Mouse (Mus musculus) C2C12 (cell line): ENCODE data around the gene Gm21972. TPM values are rescaled to one million over a fixed set of nuclear protein-coding genes. Genes with fewer than 3 reads are reported as not detected.

ENCODE experiments used
- H3K27me3 ChIP-seq: one replicate; pipeline ENCODE4 v1.6.1; 2011; ENCODE audit not compliant: control insufficient read depth, insufficient read depth, insufficient read length
- H3K36me3 ChIP-seq: one replicate; pipeline ENCODE4 v1.6.1; 2011; ENCODE audit not compliant: control insufficient read depth, insufficient read depth
- H3K4me3 ChIP-seq: one replicate; pipeline ENCODE4 v1.5.1; 2011; ENCODE audit warnings: mild to moderate bottlenecking, control low read depth; ENCODE audit not compliant: poor library complexity, insufficient read depth, severe bottlenecking
- H3K79me2 ChIP-seq: one replicate; pipeline ENCODE4 v1.6.1; 2011; ENCODE audit not compliant: control insufficient read depth, insufficient read depth
- H3K79me3 ChIP-seq: one replicate; pipeline ENCODE4 v1.6.1; 2011; ENCODE audit warnings: low read depth, control low read depth
- H3ac ChIP-seq: one replicate; pipeline ENCODE3; 2011; ENCODE audit warnings: low read depth; ENCODE audit not compliant: control insufficient read depth, insufficient read length
- CEBPB ChIP-seq: IDR thresholded peaks from one replicate; pipeline ENCODE4 v1.6.1; 2011; ENCODE audit warnings: low read depth, mild to moderate bottlenecking, control low read depth, moderate library complexity
- CTCF ChIP-seq: IDR thresholded peaks from one replicate; pipeline ENCODE4 v1.5.1; 2011; ENCODE audit not compliant: control insufficient read depth, insufficient read depth, insufficient read length
- FOSL1 ChIP-seq: IDR thresholded peaks from one replicate; pipeline ENCODE4 v1.8.0; 2011; ENCODE audit warnings: mild to moderate bottlenecking, low read length; ENCODE audit not compliant: poor library complexity, insufficient read depth, severe bottlenecking
- MAX ChIP-seq: IDR thresholded peaks from one replicate; pipeline ENCODE4 v1.6.1; 2011; ENCODE audit warnings: mild to moderate bottlenecking, control low read depth
- MYOD1 ChIP-seq: IDR thresholded peaks from one replicate; pipeline ENCODE4 v1.6.1; 2011; ENCODE audit warnings: low read depth; ENCODE audit not compliant: control insufficient read depth, insufficient read length
- MYOG ChIP-seq: IDR thresholded peaks from one replicate; pipeline ENCODE4 v1.6.1; 2011; ENCODE audit not compliant: control insufficient read depth, insufficient read length; ENCODE audit errors: extremely low read depth
- USF1 ChIP-seq: IDR thresholded peaks from one replicate; pipeline ENCODE4 v1.6.1; 2011; ENCODE audit warnings: low read depth, mild to moderate bottlenecking, control low read depth, moderate library complexity
- polyA plus RNA-seq: library from polyadenylated mRNA; unstranded; fragments of >200 nt; fragmentation: generic; extraction: Trizol; gene quantifications from one replicate; pipeline ENCODE4 v1.2.1, GENCODE M21; 2012; ENCODE audit warnings: missing spikeins

Gm21972 gene
- polyA plus RNA-seq, 1 experiment: 1.9 TPM

GRCm38 (mm10) chr1:86187856-86188255, 54.4 kb downstream of the Gm21972 start:
- TF ChIP-seq MAX (no peak), CTCF (no peak), CEBPB (no peak), FOSL1 (no peak), USF1 (no peak), MYOD1 (no peak), MYOG (no peak)

DNA sequence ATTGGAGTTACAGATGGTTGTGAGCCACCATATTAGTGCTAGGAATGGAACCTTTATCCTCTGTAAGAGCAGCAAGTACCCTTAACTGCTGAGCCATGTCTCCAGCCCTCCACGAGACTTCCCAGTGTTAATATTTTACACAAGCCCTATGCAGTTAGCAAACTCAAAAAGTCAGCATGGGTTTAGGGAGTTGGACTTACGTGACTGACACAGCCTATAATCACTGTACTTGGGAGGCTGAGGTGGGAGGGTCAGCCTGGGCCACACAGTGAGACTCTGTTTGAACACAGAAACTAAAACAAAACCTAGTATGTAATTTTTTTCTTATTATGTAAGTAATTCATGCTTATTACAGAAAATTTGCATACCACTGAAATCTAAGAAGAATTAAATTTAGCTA, 54.8 kb downstream of the Gm21972 start:
- no peak for TF ChIP-seq FOSL1
- no peak for TF ChIP-seq MAX
- TF ChIP-seq CEBPB: no peak
- no peak for TF ChIP-seq CTCF
- no peak for TF ChIP-seq USF1
- TF ChIP-seq MYOG: no peak
- no peak for TF ChIP-seq MYOD1
- Histone ChIP-seq H3K27me3 (no peaks in the 10 kb centered on the region), H3K79me3 (no peaks in the 10 kb centered on the region), H3K36me3 (no peaks in the 10 kb centered on the region), H3K79me2 (no peaks in the 10 kb centered on the region), H3ac (no peak overlapping the region), H3K4me3 (no peak overlapping the region)

More at GRCm38 (mm10) chr1:86187856-86188255, 54.4 kb downstream of the Gm21972 start:
- Histone ChIP-seq H3K4me3 (no peak overlapping the region), H3K36me3 (no peaks in the 10 kb centered on the region), H3K79me2 (no peaks in the 10 kb centered on the region), H3K79me3 (no peaks in the 10 kb centered on the region), H3ac (no peak overlapping the region), H3K27me3 (no peaks in the 10 kb centered on the region)

- Histone ChIP-seq H3K4me3 (no peak overlapping the region), H3ac (no peak overlapping the region), H3K79me3 (no peaks in the 10 kb centered on the region), H3K79me2 (no peaks in the 10 kb centered on the region), H3K27me3 (no peaks in the 10 kb centered on the region), H3K36me3 (no peaks in the 10 kb centered on the region)
- TF ChIP-seq MYOG: no peak
- TF ChIP-seq USF1: no peak
- TF ChIP-seq CEBPB: no peak
- no peak for TF ChIP-seq MYOD1
- TF ChIP-seq FOSL1: no peak
- TF ChIP-seq CTCF: no peak
- no peak for TF ChIP-seq MAX
These were observed 55.7 kb downstream of the Gm21972 start for GRCm38 (mm10) chr1:86189034-86189702.

DNA sequence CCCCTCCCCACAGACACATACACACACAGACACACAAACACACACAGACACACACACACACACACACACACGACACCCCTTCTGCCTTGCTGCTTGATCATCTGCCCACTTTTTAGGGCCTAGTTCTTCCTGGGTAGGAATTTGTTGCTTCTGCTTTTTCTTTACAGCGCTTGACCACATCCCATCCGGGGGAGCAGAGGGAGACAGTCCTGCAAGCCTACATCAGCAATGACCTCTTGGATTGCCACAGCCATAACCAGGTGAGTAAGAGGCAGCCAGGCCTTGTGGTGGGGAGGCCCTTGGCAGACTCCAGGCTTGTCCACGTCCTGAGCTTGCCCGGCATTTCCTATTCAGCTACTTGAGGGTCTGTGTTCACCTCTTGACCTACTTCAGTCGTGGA, 57.4 kb downstream of the Gm21972 start:
- Histone ChIP-seq H3K79me3 (no peaks in the 10 kb centered on the region), H3K36me3 (no peaks in the 10 kb centered on the region), H3K27me3 (no peaks in the 10 kb centered on the region), H3ac (no peak overlapping the region), H3K79me2 (no peaks in the 10 kb centered on the region), H3K4me3 (no peak overlapping the region)
- TF ChIP-seq MAX: no peak

DNA sequence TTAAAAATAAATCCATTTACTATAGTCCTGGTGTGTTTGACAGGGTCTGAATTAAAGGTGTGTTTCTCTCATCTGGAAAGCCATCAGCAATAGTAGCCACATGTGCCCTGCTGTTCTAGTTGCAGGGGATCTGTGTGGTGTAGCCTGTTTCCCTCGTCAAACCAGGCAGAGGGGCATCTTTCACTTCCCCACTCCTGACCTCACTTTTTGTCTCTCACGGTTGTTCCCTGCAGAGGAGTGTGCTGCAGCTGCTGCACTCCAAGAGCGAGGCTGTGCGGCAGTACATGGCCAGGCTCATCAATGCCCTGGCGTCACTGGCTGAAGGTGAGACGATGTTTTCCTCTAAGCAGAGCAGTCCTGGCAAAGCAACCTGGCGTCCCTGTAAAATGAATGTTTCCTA, 60.6 kb downstream of the Gm21972 start:
- TF ChIP-seq CTCF (no peak), MAX (no peak), MYOD1 (no peak), FOSL1 (no peak), USF1 (no peak), CEBPB (no peak)
- Histone ChIP-seq H3ac (no peak overlapping the region), H3K79me3 (no peaks in the 10 kb centered on the region), H3K4me3 (no peak overlapping the region), H3K79me2 (no peaks in the 10 kb centered on the region), H3K36me3 (no peaks in the 10 kb centered on the region), H3K27me3 (no peaks in the 10 kb centered on the region)

DNA sequence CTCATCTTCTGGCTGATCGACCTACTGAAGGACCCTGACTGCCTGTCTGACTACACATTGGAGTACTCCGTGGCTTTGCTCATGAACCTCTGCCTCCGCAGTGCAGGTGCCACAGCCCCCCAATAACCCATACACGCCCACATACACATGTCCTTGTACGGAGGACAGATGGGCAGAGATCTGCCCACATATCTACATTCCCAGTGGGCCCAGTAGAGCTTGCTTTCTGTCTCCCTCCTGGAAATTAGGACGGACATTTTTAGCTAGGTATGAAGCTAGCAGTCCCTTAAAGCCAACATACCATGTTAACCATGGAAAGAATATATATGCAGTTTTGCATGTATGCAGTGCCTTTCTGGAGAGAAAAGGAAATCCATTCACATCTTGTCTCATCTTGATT, 64.8 kb downstream of the Gm21972 start:
- Histone ChIP-seq H3K79me2 (no peaks in the 10 kb centered on the region), H3K79me3 (no peaks in the 10 kb centered on the region), H3K27me3 (no peaks in the 10 kb centered on the region), H3ac (no peak overlapping the region), H3K4me3 (no peak overlapping the region), H3K36me3 (no peaks in the 10 kb centered on the region)
- no peak for TF ChIP-seq FOSL1
- no peak for TF ChIP-seq CEBPB
- no peak for TF ChIP-seq CTCF
- no peak for TF ChIP-seq MYOD1
- TF ChIP-seq USF1: no peak
- TF ChIP-seq MYOG: no peak
